Mouse (Mus musculus): ENCODE data around the gene Manbal. TPM values are rescaled to one million over a fixed set of nuclear protein-coding genes. Genes with fewer than 3 reads are reported as not detected.

The Manbal gene
- total RNA-seq, 2 experiments from 2014 or later: 32.4 to 34.0 TPM

GRCm38 (mm10) chr2:157409793-157410533 lies 42.6 kb downstream of the Manbal start:
- intact Hi-C loops (cut with DNase I): no loop called here
- DNase-seq: no peak

- peak in 1 of 2 experiments; percentile 24 for DNase-seq
- intact Hi-C loops (cut with DNase I): no loop called here
Observed at GRCm38 (mm10) chr2:157411151-157411693, 43.8 kb downstream of the Manbal start.

- intact Hi-C loops (cut with DNase I): no loop called here
Observed at GRCm38 (mm10) chr2:157412497-157412896, 45.1 kb downstream of the Manbal start.

GRCm38 (mm10) chr2:157417229-157417628 lies 49.8 kb downstream of the Manbal start:
- intact Hi-C loops (cut with DNase I): no loop called here
- no peak for DNase-seq

More at GRCm38 (mm10) chr2:157412497-157412896, 45.1 kb downstream of the Manbal start:
- DNase-seq: no peak

GRCm38 (mm10) chr2:157418206-157418605 lies 50.8 kb downstream of the Manbal start, which contains the start of gene Src:
Gene Src, plus strand, starts transcription at chr2:157418444.
- DNase-seq: no peak
- intact Hi-C loops (cut with DNase I): no loop called here

- intact Hi-C loops (cut with DNase I): no loop called here
- no peak for DNase-seq
Observed at GRCm38 (mm10) chr2:157418609-157419071, 51.2 kb downstream of the Manbal start.

GRCm38 (mm10) chr2:157419506-157419905 lies 52.1 kb downstream of the Manbal start:
- no peak for DNase-seq
- intact Hi-C loops (cut with DNase I): no loop called here

- no peak for DNase-seq
Observed at GRCm38 (mm10) chr2:157420404-157420803, 53.0 kb downstream of the Manbal start.

GRCm38 (mm10) chr2:157422062-157422655 lies 54.8 kb downstream of the Manbal start:
- no peak for DNase-seq
- intact Hi-C loops (cut with DNase I): loop anchor here (5.0 kb wide), 1 partner anchor 55 kb away; the partner anchor contains the start of gene Manbal

More at GRCm38 (mm10) chr2:157420404-157420803, 53.0 kb downstream of the Manbal start:
- intact Hi-C loops (cut with DNase I): loop anchor here (5.0 kb wide), 1 partner anchor 53 kb away; the partner anchor contains the start of gene Manbal

GRCm38 (mm10) chr2:157422854-157423705 lies 55.7 kb downstream of the Manbal start:
- intact Hi-C loops (cut with DNase I): loop anchor here (5.0 kb wide), 1 partner anchor 56 kb away; the partner anchor contains the start of gene Manbal
- peak; percentile 48 to 56 for DNase-seq

- intact Hi-C loops (cut with DNase I): loop anchor here (5.0 kb wide), 1 partner anchor 56 kb away; the partner anchor contains the start of gene Manbal
- no peak for DNase-seq
Observed at GRCm38 (mm10) chr2:157423706-157424125, 56.3 kb downstream of the Manbal start.

GRCm38 (mm10) chr2:157424126-157424903 lies 56.9 kb downstream of the Manbal start:
- peak; percentile 42 to 51 for DNase-seq
- intact Hi-C loops (cut with DNase I): loop anchor here (5.0 kb wide), 1 partner anchor 57 kb away; the partner anchor contains the start of gene Manbal

GRCm38 (mm10) chr2:157424904-157425642 lies 57.7 kb downstream of the Manbal start:
- intact Hi-C loops (cut with DNase I): loop anchor here (5.0 kb wide), 1 partner anchor 58 kb away; the partner anchor contains the start of gene Manbal
- no peak for DNase-seq

- intact Hi-C loops (cut with DNase I): no loop called here
- DNase-seq: no peak
Observed at GRCm38 (mm10) chr2:157425643-157425988, 58.2 kb downstream of the Manbal start.

- peak in 1 of 2 experiments; percentile 37 for DNase-seq
- intact Hi-C loops (cut with DNase I): no loop called here
Observed at GRCm38 (mm10) chr2:157426171-157426570, 58.8 kb downstream of the Manbal start.

- no peak for DNase-seq
- intact Hi-C loops (cut with DNase I): no loop called here
Observed at GRCm38 (mm10) chr2:157427164-157427563, 59.8 kb downstream of the Manbal start.

- no peak for DNase-seq
Observed at GRCm38 (mm10) chr2:157428351-157429139, 61.2 kb downstream of the Manbal start.

GRCm38 (mm10) chr2:157429735-157430134 lies 62.3 kb downstream of the Manbal start:
- intact Hi-C loops (cut with DNase I): no loop called here

More at GRCm38 (mm10) chr2:157428351-157429139, 61.2 kb downstream of the Manbal start:
- intact Hi-C loops (cut with DNase I): no loop called here

More at GRCm38 (mm10) chr2:157429735-157430134, 62.3 kb downstream of the Manbal start:
- DNase-seq: no peak
